Mouse (Mus musculus): ENCODE results near the gene Gtf3c1. TPM values are rescaled to one million over a fixed set of nuclear protein-coding genes. Genes with fewer than 3 reads are reported as not detected.

Gene Gtf3c1
- polyA plus RNA-seq, 1 experiment from 2014 or later = 37.0 TPM

DNA sequence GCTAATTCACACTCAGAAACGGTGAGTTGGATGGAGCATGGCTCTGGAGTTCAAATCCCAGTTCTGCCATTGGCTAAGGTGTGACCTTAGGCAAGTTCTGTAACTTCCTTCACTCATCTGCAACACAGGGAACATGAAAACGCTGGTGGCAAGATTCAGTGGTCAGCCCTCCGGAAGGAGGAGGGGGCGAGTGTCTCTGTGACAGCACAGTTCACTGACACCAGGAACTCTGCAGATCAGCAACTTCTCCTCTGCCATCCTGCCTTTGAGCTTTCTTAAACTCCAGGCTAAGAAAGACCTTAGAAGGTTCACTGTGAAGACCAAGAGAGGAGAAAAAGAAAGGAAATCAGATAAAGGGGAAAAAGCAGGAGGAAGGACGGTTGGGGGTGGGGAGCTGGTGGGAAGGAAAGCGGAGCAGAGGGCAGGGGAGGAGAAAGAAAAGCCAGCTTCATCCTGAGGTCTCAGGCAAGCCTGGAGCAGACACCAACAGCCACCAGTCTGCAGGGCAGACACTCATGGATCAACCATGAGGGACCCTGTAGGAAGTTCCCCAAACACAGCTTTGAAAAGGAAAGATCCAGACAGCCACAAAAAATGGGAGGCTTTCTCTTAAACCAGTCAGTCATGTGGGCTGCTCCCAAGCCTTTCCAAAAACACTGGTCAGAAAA lies 106.8 kb downstream of the Gtf3c1 start:
- Histone ChIP-seq H3K4me3 (ENCODE audit: low read depth, low read length) (no peak overlapping the region), H3K27me3 (ENCODE audit: insufficient read depth, low read length) (no peaks in the 10 kb centered on the region), H3K9me3 (ENCODE audit: low read depth, low read length) (no peaks in the 10 kb centered on the region), H3K36me3 (ENCODE audit: insufficient read depth) (no peaks in the 10 kb centered on the region), H3K9ac (no peak overlapping the region), H3K4me1 (ENCODE audit: insufficient read depth) (0 out of 2 replicates have a peak, but pooled peaks cover 2% of the 10 kb centered on the region), H3K27ac (ENCODE audit: low read depth) (no peak overlapping the region), H3K4me2 (no peak overlapping the region)
- no peak for TF ChIP-seq CTCF (IDR thresholded peaks at IDR 0.05; ENCODE audit: low read depth)
- no peak for DNase-seq
- ATAC-seq (ENCODE audit: insufficient read depth) = no peak
- WGBS = 25% methylated on average over 6 of the region's 6 CpGs

GRCm38 (mm10) chr7:125600136-125600535 lies 107.4 kb downstream of the Gtf3c1 start:
- no peak for DNase-seq
- H3K4me2 ChIP-seq = no peak overlapping the region
- no peak for ATAC-seq (ENCODE audit: insufficient read depth)
- H3K9ac ChIP-seq = no peak overlapping the region
- H3K27me3 ChIP-seq (ENCODE audit: insufficient read depth, low read length) = no peaks in the 10 kb centered on the region
- 63% methylated on average over 10 of the region's 10 CpGs for WGBS
- H3K27ac ChIP-seq (ENCODE audit: low read depth) = no peak overlapping the region
- H3K4me3 ChIP-seq (ENCODE audit: low read depth, low read length) = no peak overlapping the region
- no peak for TF ChIP-seq CTCF (IDR thresholded peaks at IDR 0.05; ENCODE audit: low read depth)
- H3K4me1 ChIP-seq (ENCODE audit: insufficient read depth) = 0 out of 2 replicates have a peak, but pooled peaks cover 2% of the 10 kb centered on the region
- no peaks in the 10 kb centered on the region for H3K36me3 ChIP-seq (ENCODE audit: insufficient read depth)
- H3K9me3 ChIP-seq (ENCODE audit: low read depth, low read length) = no peaks in the 10 kb centered on the region

GRCm38 (mm10) chr7:125599373-125599973 lies 108.1 kb downstream of the Gtf3c1 start:
- H3K27ac ChIP-seq (ENCODE audit: low read depth) = no peak overlapping the region
- 0 out of 2 replicates have a peak, but pooled peaks cover 2% of the 10 kb centered on the region for H3K4me1 ChIP-seq (ENCODE audit: insufficient read depth)
- ATAC-seq (ENCODE audit: insufficient read depth) (no peak), DNase-seq (no peak)
- H3K9ac ChIP-seq = no peak overlapping the region
- TF ChIP-seq CTCF (IDR thresholded peaks at IDR 0.05; ENCODE audit: low read depth) = no peak
- no peak overlapping the region for H3K4me2 ChIP-seq
- 46% methylated on average over 4 of the region's 4 CpGs for WGBS
- H3K9me3 ChIP-seq (ENCODE audit: low read depth, low read length) = no peaks in the 10 kb centered on the region
- no peaks in the 10 kb centered on the region for H3K27me3 ChIP-seq (ENCODE audit: insufficient read depth, low read length)
- H3K4me3 ChIP-seq (ENCODE audit: low read depth, low read length) = no peak overlapping the region
- H3K36me3 ChIP-seq (ENCODE audit: insufficient read depth) = no peaks in the 10 kb centered on the region

DNA sequence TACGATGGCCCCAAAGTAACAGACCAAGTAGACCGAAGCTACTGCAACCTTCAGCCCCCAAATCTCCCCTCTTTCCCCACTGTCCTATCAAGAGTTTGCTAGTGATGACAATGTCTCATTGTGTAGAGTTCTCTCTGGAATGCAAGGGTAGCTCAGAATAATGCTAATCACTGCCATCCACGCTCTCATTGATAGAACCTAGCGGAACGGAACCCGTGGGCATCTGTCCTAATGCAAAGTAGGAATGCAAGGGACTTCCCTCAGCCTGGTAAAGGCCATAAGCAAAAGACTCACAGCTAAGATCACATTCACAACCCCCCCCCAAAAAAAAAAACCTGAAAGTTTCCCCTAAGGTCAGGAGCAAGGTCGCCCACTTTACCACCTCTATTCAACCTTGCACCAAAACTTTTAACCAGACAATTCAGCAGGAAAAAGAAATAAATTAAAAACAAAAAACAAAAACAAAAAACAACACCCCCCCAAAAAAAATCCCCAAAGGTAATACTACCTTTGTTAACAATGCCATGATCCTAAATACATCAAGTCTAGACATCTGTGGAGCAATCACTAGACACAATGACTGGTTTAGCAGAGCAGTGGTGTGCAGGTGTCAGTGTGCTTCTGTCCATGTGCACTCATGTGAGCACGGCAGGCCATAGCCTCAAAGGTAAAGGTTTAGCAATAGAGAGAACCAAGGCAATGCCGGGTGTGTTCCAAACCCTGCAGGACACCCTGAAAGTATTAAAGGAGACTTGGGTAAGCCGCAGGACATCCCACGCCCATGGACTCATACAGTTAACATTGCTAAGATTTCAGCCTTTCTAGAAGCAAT lies 109.8 kb downstream of the Gtf3c1 start:
- Histone ChIP-seq H3K9me3 (ENCODE audit: low read depth, low read length) (no peaks in the 10 kb centered on the region), H3K27ac (ENCODE audit: low read depth) (no peak overlapping the region), H3K4me2 (no peak overlapping the region), H3K4me1 (ENCODE audit: insufficient read depth) (0 out of 2 replicates have a peak, but pooled peaks cover 2% of the 10 kb centered on the region), H3K9ac (no peak overlapping the region), H3K27me3 (ENCODE audit: insufficient read depth, low read length) (no peaks in the 10 kb centered on the region), H3K36me3 (ENCODE audit: insufficient read depth) (no peaks in the 10 kb centered on the region), H3K4me3 (ENCODE audit: low read depth, low read length) (no peak overlapping the region)
- no peak for TF ChIP-seq CTCF (IDR thresholded peaks at IDR 0.05; ENCODE audit: low read depth)
- 89% methylated on average over 11 of the region's 11 CpGs for WGBS
- DNase-seq (no peak), ATAC-seq (ENCODE audit: insufficient read depth) (no peak)

- H3K36me3 ChIP-seq (ENCODE audit: insufficient read depth) = no peaks in the 10 kb centered on the region
- TF ChIP-seq CTCF (IDR thresholded peaks at IDR 0.05; ENCODE audit: low read depth) = no peak
- DNase-seq (no peak), ATAC-seq (ENCODE audit: insufficient read depth) (no peak)
- H3K4me3 ChIP-seq (ENCODE audit: low read depth, low read length) = no peak overlapping the region
- H3K9ac ChIP-seq = no peak overlapping the region
- WGBS = 83% methylated on average over 9 of the region's 9 CpGs
- H3K9me3 ChIP-seq (ENCODE audit: low read depth, low read length) = no peaks in the 10 kb centered on the region
- no peak overlapping the region for H3K4me2 ChIP-seq
- 0 out of 2 replicates have a peak, but pooled peaks cover 2% of the 10 kb centered on the region for H3K4me1 ChIP-seq (ENCODE audit: insufficient read depth)
- H3K27ac ChIP-seq (ENCODE audit: low read depth) = no peak overlapping the region
- H3K27me3 ChIP-seq (ENCODE audit: insufficient read depth, low read length) = no peaks in the 10 kb centered on the region
Measured at GRCm38 (mm10) chr7:125597083-125597482, 110.5 kb downstream of the Gtf3c1 start.

DNA sequence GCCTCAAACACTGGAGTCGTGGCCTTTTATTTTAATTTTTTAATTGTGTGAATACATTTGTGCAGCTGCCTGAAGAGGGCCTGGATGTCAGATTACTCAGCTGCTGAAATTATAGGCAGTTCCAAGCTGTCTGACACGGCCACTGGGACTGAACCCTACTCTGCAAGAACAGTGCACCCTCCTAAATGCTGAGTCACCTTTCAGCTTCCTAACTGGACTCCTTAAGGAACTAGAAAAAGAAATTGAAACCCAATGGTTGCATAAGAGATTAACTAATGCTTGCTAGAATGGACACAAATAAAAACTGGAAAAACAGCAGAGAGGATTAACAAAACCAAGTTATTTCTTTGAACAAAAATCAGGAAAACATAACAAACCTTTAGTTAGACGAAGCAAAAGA lies 111.2 kb downstream of the Gtf3c1 start:
- 0 out of 2 replicates have a peak, but pooled peaks cover 2% of the 10 kb centered on the region for H3K4me1 ChIP-seq (ENCODE audit: insufficient read depth)
- H3K9me3 ChIP-seq (ENCODE audit: low read depth, low read length) = no peaks in the 10 kb centered on the region
- H3K36me3 ChIP-seq (ENCODE audit: insufficient read depth) = no peaks in the 10 kb centered on the region
- H3K4me3 ChIP-seq (ENCODE audit: low read depth, low read length) = no peak overlapping the region
- TF ChIP-seq CTCF (IDR thresholded peaks at IDR 0.05; ENCODE audit: low read depth) = no peak
- H3K27ac ChIP-seq (ENCODE audit: low read depth) = no peak overlapping the region
- H3K27me3 ChIP-seq (ENCODE audit: insufficient read depth, low read length) = no peaks in the 10 kb centered on the region
- 63% methylated on average over 3 of the region's 3 CpGs for WGBS
- ATAC-seq (ENCODE audit: insufficient read depth) = no peak
- H3K9ac ChIP-seq = no peak overlapping the region
- no peak for DNase-seq
- H3K4me2 ChIP-seq = no peak overlapping the region

- Histone ChIP-seq H3K9ac (no peak overlapping the region), H3K9me3 (ENCODE audit: low read depth, low read length) (no peaks in the 10 kb centered on the region), H3K36me3 (ENCODE audit: insufficient read depth) (no peaks in the 10 kb centered on the region), H3K4me2 (no peak overlapping the region), H3K27me3 (ENCODE audit: insufficient read depth, low read length) (no peaks in the 10 kb centered on the region), H3K4me1 (ENCODE audit: insufficient read depth) (no peaks in the 10 kb centered on the region), H3K4me3 (ENCODE audit: low read depth, low read length) (no peak overlapping the region), H3K27ac (ENCODE audit: low read depth) (no peak overlapping the region)
- DNase-seq (no peak), ATAC-seq (ENCODE audit: insufficient read depth) (no peak; the same call in 1 of the 2 replicates)
- no peak for TF ChIP-seq CTCF (IDR thresholded peaks at IDR 0.05; ENCODE audit: low read depth)
- WGBS = 79% methylated on average over 4 of the region's 4 CpGs
Measured at GRCm38 (mm10) chr7:125593831-125594230, 113.7 kb downstream of the Gtf3c1 start.

Other genes with a start within 250 kb of the Gtf3c1 start
- gene Nsmce1, start 216.2 kb downstream of the Gtf3c1 start, polyA plus RNA-seq (2014; fragmentation: Nextera tagmentation; extraction: Ambion mirVana) = 153 and 156 TPM in 2 replicates
- gene Il4ra, start 155.7 kb downstream of the Gtf3c1 start, polyA plus RNA-seq (2014; fragmentation: Nextera tagmentation; extraction: Ambion mirVana) = 11.3 and 12.6 TPM in 2 replicates
- gene Il21r, start 104.4 kb downstream of the Gtf3c1 start, polyA plus RNA-seq (2014; fragmentation: Nextera tagmentation; extraction: Ambion mirVana) = 0.14 and 0.41 TPM in 2 replicates
- 10.1 and 10.9 TPM in 2 replicates for gene D430042O09Rik, start 108 bp upstream of the Gtf3c1 start, polyA plus RNA-seq (2014; fragmentation: Nextera tagmentation; extraction: Ambion mirVana)